Mouse (Mus musculus) adrenal gland, adult 2 months (tissue): ENCODE measurements around the gene Gm27179. TPM values are rescaled to one million over a fixed set of nuclear protein-coding genes. Genes with fewer than 3 reads are reported as not detected.
"Not testable (repeated sequence)": the region's sequence is repeated elsewhere in the genome, so short reads cannot be mapped to it uniquely, and the experiment has no call there.

ENCODE experiments used
- DNase-seq: peaks from one replicate; pipeline ENCODE4 v3.0.0; 2021
- long read RNA-seq: library from polyadenylated mRNA; stranded (forward); transcript quantifications from one replicate; pipeline ENCODE4 v2.0.0, GENCODE M21; 2021
- polyA plus RNA-seq: library from polyadenylated mRNA; depleted of rRNA; stranded (reverse); fragments of >200 nt; gene quantifications from 2 replicates; pipeline ENCODE4 v1.2.3, GENCODE M21; 2012; rRNA removed
- total RNA-seq, 2 experiments: library from RNA; stranded (reverse); gene quantifications; 2 replicates each; pipeline ENCODE4 v1.2.3; 2021

The Gm27179 gene
- total RNA-seq (not detected), polyA plus RNA-seq (not detected in 2 replicates)
- long read RNA-seq: 0 reads

DNA sequence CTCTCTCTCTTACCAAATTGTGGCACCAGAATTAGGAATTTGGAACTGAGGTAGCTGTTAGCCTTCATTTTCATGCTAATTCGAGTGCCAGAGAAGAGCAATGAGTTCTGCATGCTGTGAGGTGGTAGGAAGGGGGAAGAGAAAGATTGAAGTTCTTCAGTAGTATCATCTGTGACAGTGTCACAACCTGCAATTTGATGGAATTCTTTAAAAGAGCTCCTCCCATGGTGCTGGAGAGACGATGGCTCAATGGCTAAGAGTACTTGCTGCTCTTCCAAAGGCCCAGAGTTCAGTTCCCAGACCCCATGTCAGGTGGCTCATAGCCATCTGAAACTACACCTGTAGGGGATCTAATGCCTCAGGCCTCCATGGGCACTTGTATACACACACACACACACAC, at the start of gene Gm27179:
Gene Gm27179, minus strand, starts transcription at position 101 of the 400 bp plus-strand sequence.
- not testable (repeated sequence) for DNase-seq

- DNase-seq: not testable (repeated sequence)
Observed at GRCm38 (mm10) chr14:69557550-69557949, 45.2 kb upstream of the Gm27179 start.

GRCm38 (mm10) chr14:69556820-69557219, 44.5 kb upstream of the Gm27179 start:
- DNase-seq: not testable (repeated sequence)

GRCm38 (mm10) chr14:69555110-69555831, 42.9 kb upstream of the Gm27179 start, which contains the start of gene Entpd4b:
Gene Entpd4b, plus strand, starts transcription at chr14:69555424.
- DNase-seq: not testable (repeated sequence)

- DNase-seq: not testable (repeated sequence)
Observed at GRCm38 (mm10) chr14:69547310-69547709, 35.0 kb upstream of the Gm27179 start.

- DNase-seq: not testable (repeated sequence)
Observed at GRCm38 (mm10) chr14:69545052-69545451, 32.7 kb upstream of the Gm27179 start.

DNA sequence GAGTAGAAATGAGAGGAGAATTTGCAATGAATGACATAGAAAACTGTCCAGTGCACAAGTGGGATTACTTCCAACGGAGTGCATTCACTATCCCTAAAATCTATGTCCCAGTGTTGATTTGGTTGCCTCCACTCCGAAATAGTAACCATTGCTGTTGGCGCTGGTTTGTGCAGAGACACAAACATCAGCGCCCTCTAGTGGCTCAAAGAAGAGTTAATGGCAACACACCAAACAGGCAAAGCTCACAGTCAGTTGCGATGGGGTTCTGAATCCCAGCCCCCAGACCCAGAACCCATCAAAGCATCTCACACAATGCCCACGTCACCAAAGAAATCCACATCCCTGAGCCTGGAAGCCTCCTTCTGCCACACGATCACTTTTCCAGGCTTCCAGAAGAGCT, 31.7 kb upstream of the Gm27179 start:
- DNase-seq: not testable (repeated sequence)

DNA sequence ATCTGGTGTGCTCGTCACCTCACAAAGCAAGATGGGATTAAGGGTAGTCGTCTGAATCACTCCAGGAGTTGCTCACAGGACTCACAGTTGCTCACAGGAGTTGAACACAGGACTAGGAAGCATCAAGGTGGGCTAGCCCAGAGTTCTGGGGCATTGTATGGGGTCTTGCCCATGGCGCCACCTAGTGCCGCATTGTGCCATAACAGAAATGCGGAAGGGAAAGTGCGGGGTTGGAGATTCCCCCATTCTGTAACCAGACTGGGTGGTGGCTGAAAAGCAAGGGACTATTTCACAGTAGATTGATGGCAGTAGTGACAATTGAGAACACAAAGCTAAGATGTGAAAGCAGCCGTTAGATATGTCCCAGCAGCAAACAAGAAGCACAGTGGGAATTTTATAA, 30.3 kb upstream of the Gm27179 start:
- DNase-seq: not testable (repeated sequence)

DNA sequence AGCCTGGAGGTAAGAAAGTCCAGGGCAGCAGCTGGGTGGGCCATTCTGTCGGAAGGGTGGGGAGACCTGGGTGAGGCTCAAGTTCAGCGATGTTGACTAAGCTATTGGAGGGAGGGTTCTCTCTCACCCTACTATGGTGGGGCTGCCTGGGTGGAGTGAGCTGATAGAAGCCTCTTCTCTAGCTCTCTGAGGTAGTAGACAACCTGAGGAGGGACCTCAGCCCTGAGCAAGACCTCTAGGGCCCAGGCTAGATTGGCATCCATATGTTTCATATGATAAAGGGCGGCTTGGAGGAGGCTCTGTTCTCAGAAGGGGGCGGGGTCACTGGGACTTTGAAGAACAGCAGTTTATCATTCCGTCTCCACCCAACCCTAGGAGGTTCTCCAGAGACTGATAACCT, 27.8 kb upstream of the Gm27179 start:
- DNase-seq: not testable (repeated sequence)

DNA sequence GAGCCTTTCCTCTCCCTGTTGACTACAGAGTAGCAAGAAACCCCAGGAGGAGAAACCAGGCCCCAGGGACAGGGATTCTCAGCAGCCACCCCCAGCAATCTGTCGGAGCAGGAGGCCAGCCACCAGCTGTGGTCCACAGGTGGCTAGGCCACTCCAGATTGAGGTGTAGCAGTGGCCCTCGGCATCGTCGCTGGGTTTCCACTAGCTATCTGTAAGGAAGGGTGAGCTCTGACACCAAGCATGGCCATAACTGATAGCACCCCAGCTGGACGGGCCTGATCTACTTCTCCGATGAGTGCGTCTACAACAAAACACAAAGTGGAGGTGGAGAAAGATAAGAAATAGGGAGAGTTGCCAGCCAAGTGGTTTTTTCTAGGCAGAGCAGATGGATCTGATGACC, 24.2 kb upstream of the Gm27179 start:
- DNase-seq: not testable (repeated sequence)

DNA sequence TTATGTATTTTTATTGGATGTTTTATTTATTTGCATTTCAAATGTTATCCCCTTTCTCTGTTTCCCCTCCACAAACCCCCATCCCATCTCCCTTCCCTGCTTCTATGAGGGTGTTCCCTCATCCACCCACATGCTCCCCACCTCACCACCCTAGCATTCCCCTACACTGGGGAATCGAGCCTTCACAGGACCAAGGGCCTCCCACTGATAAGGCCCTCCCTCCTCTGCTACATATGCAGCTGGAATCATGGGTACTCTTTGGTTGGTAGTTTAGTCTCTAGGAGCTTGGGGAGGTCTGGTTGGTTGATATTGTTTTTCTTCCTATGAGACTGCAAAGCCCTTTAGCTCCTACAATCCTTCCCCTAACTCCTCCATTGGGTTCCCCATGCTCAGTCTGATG, 13.9 kb upstream of the Gm27179 start:
- not testable (repeated sequence) for DNase-seq

DNA sequence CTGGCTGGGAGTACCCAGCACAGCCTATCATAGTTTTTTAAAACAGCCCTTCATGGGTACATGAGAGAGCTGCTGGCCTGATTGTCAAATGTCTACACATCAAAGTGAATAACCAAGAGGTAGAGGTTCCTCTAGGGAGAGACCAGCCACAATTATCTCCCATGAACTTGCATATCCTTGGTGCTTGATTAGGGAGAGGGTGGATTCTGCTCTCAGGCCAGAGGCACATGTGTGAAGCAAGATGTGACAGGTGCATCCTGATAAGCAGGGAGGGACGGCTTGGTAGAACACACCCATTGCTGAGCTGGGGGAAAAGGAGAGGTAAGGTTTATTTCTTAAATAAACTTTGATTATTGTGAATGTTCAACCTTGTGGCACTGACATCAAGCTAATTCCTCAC, 10.7 kb upstream of the Gm27179 start:
- not testable (repeated sequence) for DNase-seq

- DNase-seq: not testable (repeated sequence)
Observed at GRCm38 (mm10) chr14:69520810-69521209, 8.5 kb upstream of the Gm27179 start.

DNA sequence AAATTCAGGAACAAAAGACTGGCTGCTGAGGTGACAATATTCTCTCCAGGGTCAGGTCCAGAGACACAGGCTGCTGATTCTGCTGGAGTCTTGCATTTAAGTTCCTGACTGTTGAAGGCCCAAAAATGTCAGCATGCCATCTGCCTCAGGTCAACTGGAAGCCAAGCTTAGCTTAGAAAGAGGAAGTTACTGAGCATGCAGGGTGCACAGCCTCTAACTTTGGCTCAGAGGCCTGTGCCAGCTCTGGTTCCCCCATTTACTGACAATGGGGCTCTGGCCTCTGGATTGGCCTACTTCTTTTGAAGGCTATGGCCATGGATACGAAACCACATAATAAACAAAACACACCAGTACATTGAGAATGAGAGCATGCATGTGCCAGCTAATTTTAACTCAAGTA, 5.3 kb downstream of the Gm27179 start:
- not testable (repeated sequence) for DNase-seq

- not testable (repeated sequence) for DNase-seq
Observed at GRCm38 (mm10) chr14:69503174-69503573, 9.2 kb downstream of the Gm27179 start, which contains the start of gene Gm16867. Gene Gm16867, minus strand, starts transcription at chr14:69503362.

GRCm38 (mm10) chr14:69502440-69503150, 9.8 kb downstream of the Gm27179 start:
- DNase-seq: not testable (repeated sequence)

DNA sequence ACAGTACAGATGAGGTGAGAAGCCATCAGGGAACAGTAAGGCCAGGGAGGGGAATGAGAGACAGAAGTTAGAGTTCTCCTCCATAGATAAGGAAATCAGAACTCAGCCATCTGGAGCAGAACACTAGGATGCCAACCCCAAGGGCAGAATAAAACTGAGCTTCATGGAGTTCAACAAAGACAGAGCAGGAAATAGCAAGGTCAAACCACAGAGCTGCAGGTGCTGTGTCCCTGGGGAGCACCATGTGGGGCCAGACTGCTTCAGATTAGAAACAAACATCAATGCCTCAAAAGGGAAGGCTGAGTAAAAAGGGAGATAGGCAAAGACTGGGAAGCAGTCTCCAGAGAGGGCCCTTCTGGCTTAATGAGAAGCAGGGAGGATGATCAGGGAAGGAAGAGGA, 16.1 kb downstream of the Gm27179 start:
- DNase-seq: not testable (repeated sequence)

- DNase-seq: not testable (repeated sequence)
Observed at GRCm38 (mm10) chr14:69494946-69495345, 17.4 kb downstream of the Gm27179 start.

DNA sequence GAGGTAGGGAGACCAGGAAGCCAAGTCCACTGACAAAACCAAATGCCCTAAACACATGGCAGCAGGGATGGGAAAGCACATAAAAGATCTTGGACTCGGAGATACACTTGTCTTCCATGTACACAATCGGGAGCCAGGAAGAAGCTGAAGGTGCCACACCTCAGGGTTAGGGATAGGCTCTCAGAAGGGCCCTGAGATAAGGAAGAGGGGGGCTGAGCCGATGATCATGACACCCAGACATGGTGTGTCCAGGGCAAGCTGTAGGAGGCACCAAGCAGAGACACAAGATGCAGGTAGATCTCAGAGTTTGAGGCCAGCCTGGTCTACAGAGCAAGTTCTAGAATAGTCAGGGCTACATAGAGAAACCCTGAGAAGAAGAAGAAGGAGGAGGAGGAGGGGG, 17.8 kb downstream of the Gm27179 start:
- DNase-seq: not testable (repeated sequence)

GRCm38 (mm10) chr14:69488001-69488400, 24.3 kb downstream of the Gm27179 start:
- DNase-seq: not testable (repeated sequence)

DNA sequence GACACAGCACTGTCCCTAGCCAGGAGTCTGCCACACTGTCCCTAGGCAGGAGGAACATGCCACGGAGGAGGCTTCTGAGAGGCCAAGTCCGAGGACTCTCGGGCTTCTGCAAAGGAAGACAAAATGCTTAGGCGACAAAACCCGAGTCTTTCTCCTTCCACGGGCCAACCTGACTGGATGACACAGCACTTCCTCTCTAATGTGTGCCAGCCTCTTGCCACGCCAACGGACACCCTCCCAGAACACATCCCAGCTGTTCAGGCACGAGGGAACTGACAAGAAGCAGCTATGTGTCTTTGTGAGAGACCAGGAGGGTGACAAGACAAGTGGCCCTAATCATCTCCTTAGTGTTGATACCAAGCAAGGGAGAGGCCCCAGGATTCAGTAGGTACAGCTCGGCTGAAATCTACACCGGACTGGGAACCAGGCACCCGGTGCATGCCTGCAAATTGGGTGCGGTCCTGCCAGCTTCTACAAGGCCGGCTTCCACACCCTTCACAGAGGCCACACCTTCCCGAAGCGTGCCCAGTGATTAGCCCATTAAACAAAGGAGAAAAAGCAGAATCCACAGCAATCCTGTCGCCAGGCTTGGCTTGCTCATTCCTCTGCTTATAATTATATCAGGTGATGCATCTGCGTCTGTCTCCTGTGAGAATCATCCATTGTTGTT, 26.7 kb downstream of the Gm27179 start:
- not testable (repeated sequence) for DNase-seq

GRCm38 (mm10) chr14:69473941-69474646, 38.3 kb downstream of the Gm27179 start:
- DNase-seq: not testable (repeated sequence)
